Mouse (Mus musculus) lung, adult 18-20 months (tissue): ENCODE measurements at regions not wholly inside any gene's neighbourhood (a gene's known extent, or its start where the extent isn't known, plus 50 kb on each side); places are given as distances from the start of the nearest gene placed in this dataset.

Experiments
- DNase-seq, 2 experiments: peaks; one replicate each; pipeline ENCODE4 v3.0.0; 2022; ENCODE audit warnings: mixed read lengths in 2 of 2

GRCm38 (mm10) chr12:95937705-95938104, 245.7 kb downstream of the Flrt2 start:
- DNase-seq = no peak

GRCm38 (mm10) chr12:95940465-95941012, 248.5 kb downstream of the Flrt2 start:
- no peak for DNase-seq

- no peak for DNase-seq
These were observed 267.9 kb downstream of the Flrt2 start for GRCm38 (mm10) chr12:95959786-95960504.

- DNase-seq = no peak
These were observed 268.5 kb downstream of the Flrt2 start for GRCm38 (mm10) chr12:95960505-95960871.

- DNase-seq = no peak
These were observed 270.8 kb downstream of the Flrt2 start for GRCm38 (mm10) chr12:95962817-95963216.

GRCm38 (mm10) chr12:95988669-95989288, 296.8 kb downstream of the Flrt2 start:
- DNase-seq = no peak

- DNase-seq = no peak
These were observed 302.9 kb downstream of the Flrt2 start for GRCm38 (mm10) chr12:95994963-95995362.

GRCm38 (mm10) chr12:96030180-96030579, 338.2 kb downstream of the Flrt2 start:
- no peak for DNase-seq

GRCm38 (mm10) chr12:96075365-96075764, 383.3 kb downstream of the Flrt2 start:
- DNase-seq = no peak

GRCm38 (mm10) chr12:96090995-96091394, 399.0 kb downstream of the Flrt2 start:
- no peak for DNase-seq

GRCm38 (mm10) chr12:96106254-96106653, 414.2 kb downstream of the Flrt2 start:
- DNase-seq = no peak

- DNase-seq = no peak
These were observed 422.8 kb downstream of the Flrt2 start for GRCm38 (mm10) chr12:96114727-96115379.

GRCm38 (mm10) chr12:96117553-96117952, 425.5 kb downstream of the Flrt2 start:
- DNase-seq = no peak

GRCm38 (mm10) chr12:96124156-96124931, 432.3 kb downstream of the Flrt2 start:
- no peak for DNase-seq

- no peak for DNase-seq
These were observed 437.9 kb downstream of the Flrt2 start for GRCm38 (mm10) chr12:96129870-96130454.

GRCm38 (mm10) chr12:96130796-96131512, 438.9 kb downstream of the Flrt2 start:
- no peak for DNase-seq

- DNase-seq = no peak
These were observed 442.1 kb downstream of the Flrt2 start for GRCm38 (mm10) chr12:96134136-96134535.

- DNase-seq = no peak
These were observed 449.7 kb downstream of the Flrt2 start for GRCm38 (mm10) chr12:96141748-96142147.

- no peak for DNase-seq
These were observed 462.1 kb downstream of the Flrt2 start for GRCm38 (mm10) chr12:96154095-96154494.

GRCm38 (mm10) chr12:96167551-96167950, 475.5 kb downstream of the Flrt2 start:
- no peak for DNase-seq

- no peak for DNase-seq
These were observed 506.9 kb downstream of the Flrt2 start for GRCm38 (mm10) chr12:96198928-96199327.

GRCm38 (mm10) chr12:96201855-96202254, 509.8 kb downstream of the Flrt2 start:
- DNase-seq = no peak
